Mouse (Mus musculus): ENCODE data around the gene Lingo4.

Lingo4 gene

GRCm38 (mm10) chr3:94387391-94387790 lies 10.9 kb upstream of the Lingo4 start:
- DNase-seq (ENCODE audit: low spot score in 2 of 2), result no peak

- DNase-seq (ENCODE audit: low spot score in 2 of 2), result no peak
These were observed 10.3 kb upstream of the Lingo4 start for GRCm38 (mm10) chr3:94388047-94388446.

GRCm38 (mm10) chr3:94389420-94389819 lies 8.9 kb upstream of the Lingo4 start:
- DNase-seq (ENCODE audit: low spot score in 2 of 2), result no peak

GRCm38 (mm10) chr3:94391001-94391400 lies 7.3 kb upstream of the Lingo4 start:
- DNase-seq (ENCODE audit: low spot score in 2 of 2), result no peak

GRCm38 (mm10) chr3:94392128-94392527 lies 6.2 kb upstream of the Lingo4 start:
- DNase-seq (ENCODE audit: low spot score in 2 of 2), result no peak

GRCm38 (mm10) chr3:94393049-94393448 lies 5.3 kb upstream of the Lingo4 start:
- no peak for DNase-seq (ENCODE audit: low spot score in 2 of 2)

- DNase-seq (ENCODE audit: low spot score in 2 of 2), result no peak
These were observed 2.0 kb upstream of the Lingo4 start for GRCm38 (mm10) chr3:94396336-94396735.

GRCm38 (mm10) chr3:94396851-94397250 lies 1.5 kb upstream of the Lingo4 start:
- no peak for DNase-seq (ENCODE audit: low spot score in 2 of 2)

DNA sequence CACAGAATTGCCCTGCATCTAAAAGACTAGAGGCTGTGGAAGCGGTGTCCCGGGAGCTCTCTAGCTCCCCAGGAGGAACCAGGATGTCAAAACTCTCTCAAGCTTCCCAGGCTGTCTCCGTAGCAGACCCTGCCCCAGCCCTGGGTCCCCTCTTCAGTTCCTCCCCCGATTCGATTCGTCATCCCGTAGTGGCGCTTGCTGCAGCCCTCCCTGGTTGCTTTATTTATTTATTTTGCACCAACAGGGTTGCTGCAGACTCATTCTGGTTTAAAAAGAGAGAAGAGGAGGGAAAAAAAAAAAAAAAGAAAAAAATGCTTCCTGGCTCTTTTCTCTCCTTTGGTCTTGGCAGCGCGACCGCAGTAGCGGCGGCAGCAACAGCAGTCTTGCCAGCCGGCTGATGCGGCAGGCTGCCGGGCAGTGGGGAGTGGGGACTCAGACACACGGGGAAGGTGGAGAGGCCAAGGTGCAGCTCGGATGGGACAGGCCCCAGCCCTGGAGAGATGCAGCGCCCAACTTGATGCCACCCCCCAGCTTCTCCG lies 695 bp downstream of the Lingo4 start:
- DNase-seq (ENCODE audit: low spot score in 2 of 2), result no peak

GRCm38 (mm10) chr3:94399663-94400310 lies 1.5 kb downstream of the Lingo4 start:
- DNase-seq (ENCODE audit: low spot score in 2 of 2), result no peak

DNA sequence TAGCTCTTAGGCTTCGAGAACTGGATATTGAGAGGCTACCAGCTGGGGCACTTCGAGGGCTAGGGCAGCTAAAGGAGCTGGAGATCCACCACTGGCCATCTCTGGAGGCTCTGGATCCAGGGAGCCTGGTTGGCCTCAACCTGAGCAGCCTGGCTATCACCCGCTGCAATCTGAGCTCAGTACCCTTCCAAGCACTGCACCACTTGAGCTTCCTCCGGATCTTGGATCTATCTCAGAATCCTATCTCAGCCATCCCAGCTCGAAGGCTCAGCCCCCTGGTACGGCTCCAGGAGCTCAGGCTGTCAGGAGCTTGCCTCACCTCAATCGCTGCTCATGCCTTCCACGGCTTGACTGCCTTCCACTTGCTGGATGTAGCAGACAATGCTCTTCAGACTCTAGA lies 4.1 kb downstream of the Lingo4 start:
- no peak for DNase-seq (ENCODE audit: low spot score in 2 of 2)

- DNase-seq (ENCODE audit: low spot score in 2 of 2), result no peak
These were observed 6.2 kb downstream of the Lingo4 start for GRCm38 (mm10) chr3:94404366-94405054.

DNA sequence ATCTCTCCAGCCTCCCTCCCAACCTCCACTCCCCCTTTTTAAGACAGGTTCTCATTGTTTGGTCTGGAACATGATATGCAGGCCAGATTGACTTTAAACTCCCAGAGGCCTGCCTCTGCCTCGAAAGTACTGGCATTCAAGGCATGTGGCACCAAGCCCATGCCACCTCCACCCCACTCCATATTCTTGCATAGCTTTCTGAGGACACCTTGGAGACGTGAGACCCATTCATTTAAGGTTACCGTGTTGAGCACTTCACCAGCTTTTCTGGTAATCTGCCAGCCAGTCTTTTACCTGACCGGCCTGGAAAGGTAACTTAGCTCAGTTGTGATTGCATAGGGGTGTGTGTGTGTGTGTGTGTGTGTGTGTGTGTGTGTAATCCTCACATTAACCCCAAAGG lies 7.2 kb downstream of the Lingo4 start:
- no peak for DNase-seq (ENCODE audit: low spot score in 2 of 2)

- DNase-seq (ENCODE audit: low spot score in 2 of 2), result no peak
These were observed 14.2 kb downstream of the Lingo4 start for GRCm38 (mm10) chr3:94412530-94412929.

GRCm38 (mm10) chr3:94413031-94413679 lies 14.8 kb downstream of the Lingo4 start, which contains the start of gene Tdrkh:
Tdrkh (plus strand) TSS chr3:94413273.
- DNase-seq (ENCODE audit: low spot score in 2 of 2), result peak; percentile 98

- no peak for DNase-seq (ENCODE audit: low spot score in 2 of 2)
These were observed 32.7 kb downstream of the Lingo4 start for GRCm38 (mm10) chr3:94430980-94431379.

DNA sequence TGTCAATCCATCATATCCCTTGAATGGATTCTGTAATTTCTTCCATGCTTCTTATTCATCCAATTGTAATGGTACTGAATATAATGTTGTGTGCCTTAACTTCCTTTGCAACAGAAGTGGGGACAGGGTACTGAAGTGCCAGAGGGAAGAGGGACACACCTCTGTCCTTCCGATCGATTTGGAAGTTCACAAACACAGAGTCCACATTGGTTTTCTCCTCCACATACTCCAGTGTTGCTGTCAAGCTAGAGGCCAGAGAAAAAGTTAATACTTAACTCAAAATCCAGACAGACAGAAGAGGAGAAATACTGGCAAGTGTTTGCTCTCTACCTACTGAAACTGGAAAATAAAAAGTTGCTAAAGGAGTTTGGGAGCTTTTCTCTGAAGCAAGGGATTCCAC lies 36.0 kb downstream of the Lingo4 start:
- no peak for DNase-seq (ENCODE audit: low spot score in 2 of 2)

GRCm38 (mm10) chr3:94436420-94436819 lies 38.1 kb downstream of the Lingo4 start:
- no peak for DNase-seq (ENCODE audit: low spot score in 2 of 2)

DNA sequence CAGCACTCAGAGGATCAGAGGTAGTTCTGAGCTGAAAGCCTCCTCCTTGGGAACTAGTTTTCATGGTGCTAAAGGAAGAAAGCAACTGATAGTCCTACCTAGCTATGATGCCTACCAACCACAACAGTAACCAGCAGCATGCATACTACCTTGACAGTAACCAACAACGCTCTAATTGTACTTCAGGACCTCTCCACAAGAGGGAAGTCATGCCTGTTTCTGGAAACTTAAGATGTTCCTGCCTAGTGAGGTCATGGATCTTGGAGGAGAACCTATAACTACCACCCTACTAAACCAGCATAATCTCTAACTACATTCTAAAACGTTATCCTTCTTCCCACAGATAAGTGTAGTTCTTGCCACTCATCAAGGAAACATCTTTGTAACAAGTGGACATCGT lies 42.9 kb downstream of the Lingo4 start:
- no peak for DNase-seq (ENCODE audit: low spot score in 2 of 2)

- DNase-seq (ENCODE audit: low spot score in 2 of 2), result peak; percentile 88 to 91
These were observed 44.8 kb downstream of the Lingo4 start, which contains the start of gene Mrpl9 for GRCm38 (mm10) chr3:94442951-94443596. Mrpl9 (plus strand) TSS chr3:94443318.

GRCm38 (mm10) chr3:94443597-94443964 lies 45.3 kb downstream of the Lingo4 start, which contains the start of gene Oaz3:
Oaz3 (minus strand) TSS chr3:94443915.
- no peak for DNase-seq (ENCODE audit: low spot score in 2 of 2)

DNA sequence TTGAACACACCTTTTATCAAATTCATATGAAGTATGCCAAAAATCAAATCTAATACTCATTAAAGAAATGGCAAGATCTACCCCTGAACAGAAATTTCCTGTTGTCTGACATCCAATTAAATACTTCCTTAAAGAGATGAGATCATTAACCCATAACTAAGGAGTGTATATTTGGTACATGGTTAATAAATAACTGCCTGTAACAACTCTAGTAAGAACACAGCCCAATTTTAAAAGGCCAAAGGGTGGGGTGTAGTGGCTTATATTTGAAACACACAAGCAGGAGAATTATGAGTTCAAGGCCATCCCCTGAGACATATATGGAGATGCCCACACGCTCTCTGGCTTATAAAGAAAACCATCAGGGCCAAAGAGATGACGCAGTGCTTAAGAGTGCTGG lies 51.1 kb downstream of the Lingo4 start:
- DNase-seq (ENCODE audit: low spot score in 2 of 2), result no peak
